Mouse (Mus musculus): ENCODE data around the gene Spata13.

Spata13 gene

GRCm38 (mm10) chr14:60751581-60751980 is 117.8 kb downstream of the Spata13 start:
- DNase-seq (ENCODE audit: extremely low spot score), result no peak

DNA sequence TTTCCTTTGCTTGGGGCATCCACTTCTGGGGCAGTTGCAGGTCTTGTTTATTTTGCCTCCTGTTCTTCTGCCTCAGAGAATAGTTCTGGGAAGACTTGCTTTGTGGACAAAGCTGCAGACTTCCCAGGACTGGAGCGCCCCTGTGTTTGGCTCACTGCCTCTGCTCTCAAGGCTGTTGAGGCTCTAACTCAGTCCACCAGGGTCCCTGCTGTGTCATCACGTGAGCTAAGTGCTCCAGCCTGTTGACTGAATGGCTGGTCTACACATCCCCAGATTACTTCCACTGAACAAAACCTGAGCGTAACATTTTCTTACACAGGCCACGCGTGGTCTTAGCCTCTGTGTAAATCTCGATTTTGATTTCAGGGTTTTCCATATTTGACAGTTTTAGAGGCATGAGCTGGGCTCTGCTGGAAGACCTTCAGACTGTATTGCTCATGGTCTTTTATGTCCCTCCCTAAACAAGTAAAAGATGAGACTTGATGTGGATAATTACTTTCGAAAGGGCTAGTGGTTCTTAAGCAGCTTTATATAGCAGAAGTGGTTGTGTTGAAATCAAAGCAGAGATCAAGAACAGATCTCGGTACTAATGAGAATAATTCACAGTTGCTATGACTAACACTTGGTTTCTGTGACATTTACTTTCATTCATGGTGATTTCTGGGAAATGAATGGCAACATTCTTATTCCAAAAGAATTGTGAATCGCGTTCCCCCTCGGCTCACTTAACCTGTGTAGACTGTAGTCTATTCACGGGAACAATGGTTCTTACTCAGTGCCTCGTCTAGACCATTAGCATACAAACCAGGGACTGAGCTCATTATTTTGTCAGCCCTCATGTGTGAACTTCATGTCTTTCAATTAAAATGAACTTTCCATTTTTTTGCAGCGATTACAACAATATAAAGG is 119.3 kb downstream of the Spata13 start:
- no peak for DNase-seq (ENCODE audit: extremely low spot score)

- no peak for DNase-seq (ENCODE audit: extremely low spot score)
Measured at GRCm38 (mm10) chr14:60753801-60754126, 120.0 kb downstream of the Spata13 start.

- DNase-seq (ENCODE audit: extremely low spot score), result no peak
Measured at GRCm38 (mm10) chr14:60754656-60755055, 120.9 kb downstream of the Spata13 start.

DNA sequence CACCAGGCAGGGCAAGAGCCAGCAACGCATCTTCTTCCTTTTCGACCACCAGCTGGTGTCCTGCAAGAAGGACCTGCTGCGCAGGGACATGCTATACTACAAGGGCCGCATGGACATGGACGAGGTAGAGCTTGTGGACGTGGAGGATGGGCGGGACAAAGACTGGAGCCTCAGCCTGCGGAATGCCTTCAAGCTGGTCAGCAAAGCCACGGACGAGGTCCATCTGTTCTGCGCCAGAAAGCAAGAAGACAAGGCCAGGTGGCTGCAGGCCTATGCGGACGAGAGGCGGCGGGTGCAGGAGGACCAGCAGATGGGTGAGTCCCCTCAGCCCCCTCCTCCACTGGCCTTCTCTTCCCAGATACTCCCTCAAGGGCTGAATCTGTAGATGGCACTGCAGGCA is 122.5 kb downstream of the Spata13 start:
- no peak for DNase-seq (ENCODE audit: extremely low spot score)

DNA sequence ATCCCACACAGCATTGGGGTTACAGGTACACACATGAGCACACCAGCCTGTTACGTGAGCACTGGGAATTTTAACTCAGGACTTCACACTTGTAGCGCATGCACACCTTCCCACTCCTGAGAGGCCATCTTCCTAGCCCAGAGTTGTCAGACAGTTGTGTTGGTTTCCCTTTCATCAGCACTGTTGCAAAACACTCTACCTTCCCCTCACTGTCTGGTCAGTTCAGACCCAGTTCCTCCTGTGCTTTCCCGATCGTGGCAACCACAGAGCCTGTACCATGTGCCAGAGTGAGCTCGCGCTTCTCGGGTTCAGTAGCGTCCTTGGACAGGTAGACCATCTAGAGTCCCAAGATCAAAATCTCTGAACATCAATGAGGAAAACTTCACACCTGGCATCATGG is 123.5 kb downstream of the Spata13 start:
- no peak for DNase-seq (ENCODE audit: extremely low spot score)

DNA sequence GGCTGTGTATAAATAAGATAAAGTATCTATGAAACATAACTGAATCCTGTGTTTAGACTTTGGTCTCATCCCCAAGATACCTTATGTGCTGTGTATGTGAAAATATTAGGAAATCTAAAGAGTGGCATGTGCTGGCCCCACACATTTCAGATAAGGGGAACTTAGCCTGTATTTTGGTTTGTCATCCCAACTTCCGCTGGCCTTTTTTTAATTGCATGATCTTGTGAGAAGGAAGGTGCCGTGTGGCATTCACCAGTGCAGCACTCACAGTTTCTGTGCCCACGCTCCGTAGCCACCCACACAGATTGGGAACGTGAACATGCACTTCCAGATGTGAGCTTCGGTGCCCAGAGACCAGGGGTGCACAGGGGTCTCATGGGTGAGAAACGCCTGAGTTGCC is 123.9 kb downstream of the Spata13 start:
- no peak for DNase-seq (ENCODE audit: extremely low spot score)

DNA sequence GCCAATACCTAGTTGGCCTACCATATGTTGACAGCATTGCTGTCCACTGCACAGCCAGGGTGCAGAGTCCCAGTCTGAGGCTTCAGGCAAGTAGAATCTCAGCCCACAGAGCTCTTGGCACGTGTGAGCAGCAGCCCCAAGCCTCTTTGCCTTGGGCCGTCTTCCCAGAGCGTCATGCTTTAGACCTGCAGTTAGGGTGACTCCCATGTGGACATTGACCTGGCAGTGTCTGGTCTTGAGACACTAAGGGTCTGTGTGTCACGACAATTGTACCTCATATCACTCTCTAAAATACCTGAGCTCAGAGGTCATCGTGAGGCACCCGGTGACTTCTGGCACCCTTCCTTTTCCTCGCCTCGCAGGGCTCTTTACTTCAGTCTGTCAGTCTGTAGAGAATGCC is 125.3 kb downstream of the Spata13 start:
- no peak for DNase-seq (ENCODE audit: extremely low spot score)

DNA sequence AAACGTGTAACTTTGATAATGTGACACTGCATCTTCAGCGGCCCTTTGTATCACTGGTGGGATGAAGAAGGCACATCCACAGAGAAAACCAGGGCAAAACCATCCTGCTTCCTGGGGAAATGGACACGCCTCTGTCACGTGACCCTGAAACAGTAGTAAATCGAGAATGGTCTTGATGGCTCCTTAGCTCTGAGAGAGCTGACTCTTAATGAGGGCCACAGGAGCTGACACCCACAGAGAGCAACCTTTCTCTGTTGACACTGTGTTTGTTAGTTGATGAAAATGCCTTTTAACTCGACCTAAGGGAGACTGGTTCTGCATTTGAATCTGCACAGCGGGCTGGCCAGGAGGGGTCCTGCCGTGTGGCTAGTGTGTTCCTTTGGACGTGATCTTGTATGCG is 128.0 kb downstream of the Spata13 start:
- no peak for DNase-seq (ENCODE audit: extremely low spot score)

- no peak for DNase-seq (ENCODE audit: extremely low spot score)
Measured at GRCm38 (mm10) chr14:60762754-60763153, 129.0 kb downstream of the Spata13 start.

GRCm38 (mm10) chr14:60763746-60764145 is 129.9 kb downstream of the Spata13 start:
- no peak for DNase-seq (ENCODE audit: extremely low spot score)

DNA sequence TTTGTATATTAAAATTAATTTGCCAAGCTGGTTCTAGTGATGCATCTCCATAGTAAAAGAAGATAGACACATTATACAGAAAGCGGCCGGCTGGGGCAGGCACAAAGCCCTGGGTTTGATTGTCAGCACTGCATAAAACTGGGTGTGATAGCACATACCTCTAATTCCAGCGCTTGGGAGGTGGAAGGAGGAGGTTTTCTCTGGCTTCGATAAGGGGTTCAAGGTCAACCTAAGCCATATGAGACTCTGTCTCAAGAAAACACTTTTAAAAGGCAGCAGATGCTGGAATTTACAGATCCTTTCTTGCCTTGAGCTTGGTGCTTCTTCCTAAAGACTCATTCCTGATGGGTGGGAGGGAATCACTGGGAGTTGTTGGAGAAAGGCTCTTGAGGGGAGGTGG is 130.7 kb downstream of the Spata13 start:
- DNase-seq (ENCODE audit: extremely low spot score), result no peak

- no peak for DNase-seq (ENCODE audit: extremely low spot score)
Measured at GRCm38 (mm10) chr14:60765025-60765424, 131.2 kb downstream of the Spata13 start.

DNA sequence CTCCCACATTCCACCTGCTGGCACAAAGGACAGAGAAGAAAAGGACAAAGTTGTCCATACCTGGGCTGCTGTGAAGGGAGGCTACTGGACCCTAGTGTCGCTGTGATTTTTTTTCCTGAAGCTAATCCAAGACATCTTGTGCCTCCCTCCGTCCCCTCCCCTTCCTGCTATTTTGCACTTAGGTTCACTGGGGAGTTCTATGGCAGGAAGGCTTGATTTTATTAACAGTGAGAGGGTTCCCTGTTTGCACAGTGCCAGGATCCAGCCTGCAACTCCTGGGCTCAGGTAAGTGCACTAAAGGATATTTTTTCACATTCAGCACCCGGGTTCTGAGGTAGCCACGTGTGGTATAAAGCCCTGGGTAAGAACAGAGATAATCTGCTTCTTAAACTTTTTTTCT is 134.1 kb downstream of the Spata13 start, which contains the start of gene C1qtnf9:
TSS of gene C1qtnf9 (plus strand) at position 251 of the 400 bp plus-strand sequence.
- no peak for DNase-seq (ENCODE audit: extremely low spot score)

- DNase-seq (ENCODE audit: extremely low spot score), result no peak
Measured at GRCm38 (mm10) chr14:60769340-60769739, 135.5 kb downstream of the Spata13 start.

DNA sequence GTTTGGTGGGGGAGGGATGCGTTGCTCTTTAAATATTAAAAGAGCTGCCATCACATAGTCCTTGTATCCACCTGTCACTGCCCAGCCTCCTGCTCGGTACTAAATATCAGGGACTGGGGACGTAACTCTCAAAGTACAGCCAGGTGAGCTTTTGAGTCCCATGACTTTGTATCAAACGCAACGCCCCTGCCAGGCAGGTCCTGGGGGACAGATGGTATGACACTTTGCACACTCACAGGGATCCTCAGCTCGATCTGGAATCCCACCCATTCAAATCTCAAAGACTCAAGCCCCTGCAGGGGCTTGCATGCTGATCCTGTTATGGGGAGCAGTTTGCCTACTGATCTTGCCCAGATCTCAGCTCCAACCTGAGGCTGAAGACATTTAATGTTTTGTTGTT is 136.8 kb downstream of the Spata13 start:
- no peak for DNase-seq (ENCODE audit: extremely low spot score)

DNA sequence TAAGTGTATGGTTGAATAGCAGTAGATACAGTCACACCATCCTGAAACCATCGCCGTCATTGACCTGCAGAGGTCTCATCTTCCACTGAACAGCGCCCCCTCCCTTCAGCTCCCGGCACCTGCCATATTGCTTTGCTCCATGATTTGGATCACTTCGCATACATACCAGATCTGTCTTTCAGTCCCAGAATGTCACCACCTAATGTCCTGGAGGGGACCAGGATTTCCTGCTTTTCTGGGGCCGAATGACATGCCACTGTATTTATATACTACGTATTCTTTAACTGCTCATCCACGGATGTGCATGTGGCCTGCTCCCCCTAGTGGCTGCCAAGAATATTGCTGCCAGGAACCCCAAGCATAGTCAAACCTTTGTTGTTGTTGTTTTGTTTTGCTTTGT is 137.3 kb downstream of the Spata13 start:
- DNase-seq (ENCODE audit: extremely low spot score), result peak; percentile 65

DNA sequence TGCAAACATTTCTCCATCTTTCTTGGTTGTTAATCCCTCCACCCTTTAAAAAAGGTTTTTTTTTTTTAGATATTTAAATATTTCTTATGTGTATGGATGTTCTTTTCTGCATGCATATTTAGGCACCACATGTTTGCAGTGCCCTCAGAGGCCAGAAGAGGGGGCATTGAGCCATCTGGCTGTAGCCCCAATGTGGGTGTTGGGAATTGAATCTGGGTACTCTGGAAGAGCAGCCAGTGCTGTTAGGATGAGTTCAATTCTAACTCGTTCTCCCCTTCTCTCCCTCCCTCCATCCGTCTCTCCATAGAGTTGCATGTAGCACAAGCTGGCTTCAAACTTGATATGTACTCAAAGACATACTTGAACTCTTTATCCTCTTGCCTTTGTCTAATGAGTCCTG is 139.7 kb downstream of the Spata13 start:
- no peak for DNase-seq (ENCODE audit: extremely low spot score)

DNA sequence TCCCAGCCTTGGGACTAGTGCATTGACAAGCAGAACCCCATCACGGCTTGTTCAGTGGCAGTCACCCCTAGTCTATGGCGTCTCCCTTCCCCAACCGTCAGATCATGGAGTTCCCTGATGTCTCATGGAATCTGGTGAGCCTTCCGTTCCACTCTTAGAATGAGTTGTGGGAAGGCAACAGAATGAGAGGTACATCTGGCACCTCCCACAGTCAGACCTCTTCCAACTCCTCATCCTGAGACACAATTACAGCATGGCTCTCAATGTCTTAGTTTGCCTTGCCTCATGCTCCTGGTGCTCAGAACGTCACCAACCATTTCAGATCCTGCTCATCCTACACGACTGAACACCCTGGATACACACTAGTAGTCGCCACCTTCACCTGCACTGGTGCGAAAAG is 142.7 kb downstream of the Spata13 start:
- DNase-seq (ENCODE audit: extremely low spot score), result no peak

- no peak for DNase-seq (ENCODE audit: extremely low spot score)
Measured at GRCm38 (mm10) chr14:60777485-60777919, 143.7 kb downstream of the Spata13 start.

GRCm38 (mm10) chr14:60779198-60779597 is 145.4 kb downstream of the Spata13 start:
- DNase-seq (ENCODE audit: extremely low spot score), result no peak

- no peak for DNase-seq (ENCODE audit: extremely low spot score)
Measured at GRCm38 (mm10) chr14:60782121-60782656, 148.4 kb downstream of the Spata13 start.

GRCm38 (mm10) chr14:60783196-60783595 is 149.4 kb downstream of the Spata13 start:
- DNase-seq (ENCODE audit: extremely low spot score), result no peak

Data from embryo, embryonic 9.5 days (tissue).